Mouse (Mus musculus): ENCODE data around the gene F5. TPM values are rescaled to one million over a fixed set of nuclear protein-coding genes. Genes with fewer than 3 reads are reported as not detected.

F5 gene
- polyA plus RNA-seq, 1 experiment from 2014 or later: 0.10 TPM

DNA sequence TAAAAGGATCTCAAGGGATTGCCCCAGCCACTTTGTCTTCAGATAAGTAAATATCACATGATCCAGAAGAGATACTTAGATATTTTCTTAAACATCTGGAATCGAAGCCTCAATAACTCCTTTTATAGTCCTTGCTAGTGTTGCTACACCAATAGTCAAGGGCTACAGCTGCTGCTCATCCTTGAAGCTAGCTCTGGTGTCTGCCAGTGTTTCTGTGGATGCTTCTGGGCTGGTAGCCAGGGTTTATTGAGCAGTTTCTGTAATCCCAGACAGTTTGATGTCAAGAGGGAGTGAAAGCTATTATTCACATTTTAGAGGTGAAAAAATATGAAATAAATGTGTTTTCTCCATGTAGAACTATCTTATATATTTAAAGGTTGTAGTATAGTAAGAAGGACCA lies 19.0 kb upstream of the F5 start:
- Histone ChIP-seq H3K4me2 (no peak overlapping the region), H3K4me3 (replicated peaks) (no peak overlapping the region), H3K27me3 (replicated peaks) (no peaks in the 10 kb centered on the region), H3K9ac (replicated peaks) (no peak overlapping the region), H3K27ac (replicated peaks) (no peak overlapping the region), H3K9me3 (replicated peaks) (no peaks in the 10 kb centered on the region), H3K4me1 (no peaks in the 10 kb centered on the region), H3K36me3 (no peaks in the 10 kb centered on the region)
- 85% methylated on average over 1 of the region's 1 CpGs for WGBS
- ATAC-seq (ENCODE audit: low FRiP score): no peak

DNA sequence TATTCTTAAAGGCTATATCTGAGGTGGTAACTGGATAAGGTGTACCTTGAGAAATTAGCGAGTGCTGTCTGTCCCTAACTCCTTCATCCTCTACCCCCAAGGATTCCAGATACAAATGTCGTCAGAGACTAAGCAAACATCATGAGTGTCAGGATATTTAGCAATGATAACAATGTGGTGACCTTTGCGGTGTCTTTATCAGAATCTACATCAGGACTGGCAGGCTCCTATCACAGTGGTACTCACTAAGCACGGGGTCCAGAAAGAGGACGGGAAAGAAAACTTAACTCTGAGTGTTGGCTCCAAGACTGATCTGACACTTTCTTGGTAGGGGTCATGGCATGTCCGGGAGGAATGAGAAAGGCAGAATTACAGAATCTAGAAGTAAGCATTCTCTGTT lies 17.5 kb upstream of the F5 start:
- Histone ChIP-seq H3K27me3 (replicated peaks) (no peaks in the 10 kb centered on the region), H3K9me3 (replicated peaks) (no peaks in the 10 kb centered on the region), H3K36me3 (no peaks in the 10 kb centered on the region), H3K4me1 (no peaks in the 10 kb centered on the region; the same call in 1 of the 2 replicates), H3K27ac (replicated peaks) (no peak overlapping the region), H3K9ac (replicated peaks) (no peak overlapping the region), H3K4me3 (replicated peaks) (no peak overlapping the region), H3K4me2 (no peak overlapping the region)
- no peak for ATAC-seq (ENCODE audit: low FRiP score)
- WGBS: 89% methylated on average over 6 of the region's 6 CpGs

GRCm38 (mm10) chr1:164135360-164135759 lies 16.3 kb upstream of the F5 start:
- no peak overlapping the region for H3K4me3 ChIP-seq (replicated peaks)
- H3K9me3 ChIP-seq (replicated peaks): no peaks in the 10 kb centered on the region
- no peak for ATAC-seq (ENCODE audit: low FRiP score)
- no peak overlapping the region for H3K27ac ChIP-seq (replicated peaks)
- no peaks in the 10 kb centered on the region for H3K27me3 ChIP-seq (replicated peaks)
- no peak overlapping the region for H3K9ac ChIP-seq (replicated peaks)
- 85% methylated on average over 5 of the region's 5 CpGs for WGBS
- H3K4me2 ChIP-seq: no peak overlapping the region
- H3K4me1 ChIP-seq: no peaks in the 10 kb centered on the region; the same call in 1 of the 2 replicates
- no peaks in the 10 kb centered on the region for H3K36me3 ChIP-seq

GRCm38 (mm10) chr1:164135960-164136359 lies 15.7 kb upstream of the F5 start:
- H3K36me3 ChIP-seq: no peaks in the 10 kb centered on the region
- no peaks in the 10 kb centered on the region; the same call in 1 of the 2 replicates for H3K4me1 ChIP-seq
- no peak for ATAC-seq (ENCODE audit: low FRiP score)
- H3K9ac ChIP-seq (replicated peaks): no peak overlapping the region
- H3K9me3 ChIP-seq (replicated peaks): no peaks in the 10 kb centered on the region
- no peak overlapping the region for H3K4me2 ChIP-seq
- H3K4me3 ChIP-seq (replicated peaks): no peak overlapping the region
- H3K27me3 ChIP-seq (replicated peaks): no peaks in the 10 kb centered on the region
- WGBS: 83% methylated on average over 11 of the region's 11 CpGs
- no peak overlapping the region for H3K27ac ChIP-seq (replicated peaks)

GRCm38 (mm10) chr1:164136636-164137035 lies 15.0 kb upstream of the F5 start:
- H3K27ac ChIP-seq (replicated peaks): no peak overlapping the region
- no peak for ATAC-seq (ENCODE audit: low FRiP score)
- 81% methylated on average over 6 of the region's 6 CpGs for whole genome bisulfite sequencing

GRCm38 (mm10) chr1:164138365-164139130 lies 13.1 kb upstream of the F5 start:
- 5% methylated on average over 5 of the region's 5 CpGs for WGBS

More at GRCm38 (mm10) chr1:164136636-164137035, 15.0 kb upstream of the F5 start:
- Histone ChIP-seq H3K4me2 (no peak overlapping the region), H3K4me3 (replicated peaks) (no peak overlapping the region), H3K27me3 (replicated peaks) (no peaks in the 10 kb centered on the region), H3K9me3 (replicated peaks) (no peaks in the 10 kb centered on the region), H3K36me3 (no peaks in the 10 kb centered on the region), H3K4me1 (no peaks in the 10 kb centered on the region; the same call in 1 of the 2 replicates), H3K9ac (replicated peaks) (no peak overlapping the region)

DNA sequence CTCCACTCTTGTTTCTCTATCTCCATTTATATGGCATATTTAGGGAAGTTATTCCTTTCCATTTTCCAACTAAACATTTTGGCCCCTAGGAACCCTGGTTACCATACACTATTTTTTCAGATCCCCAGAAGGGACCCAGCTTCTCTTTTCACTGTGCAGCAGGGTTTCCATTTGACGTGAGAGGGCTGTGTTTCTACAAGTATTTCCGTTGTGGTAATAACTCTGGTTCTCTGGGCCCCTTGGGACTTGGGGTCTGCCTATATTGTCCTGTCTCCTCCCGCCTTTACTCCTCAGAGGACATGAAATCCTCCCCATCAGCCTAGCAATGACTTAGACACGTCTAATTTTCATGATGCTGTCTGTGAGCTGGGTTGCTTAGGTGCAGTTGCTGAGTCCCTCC lies 12.2 kb upstream of the F5 start:
- H3K4me3 ChIP-seq (replicated peaks): no peak overlapping the region
- no peak overlapping the region for H3K9ac ChIP-seq (replicated peaks)
- H3K4me1 ChIP-seq: no peaks in the 10 kb centered on the region; the same call in 1 of the 2 replicates
- H3K9me3 ChIP-seq (replicated peaks): no peaks in the 10 kb centered on the region
- no peak for ATAC-seq (ENCODE audit: low FRiP score)
- H3K27ac ChIP-seq (replicated peaks): no peak overlapping the region
- no peak overlapping the region for H3K4me2 ChIP-seq
- 71% methylated on average over 4 of the region's 4 CpGs for WGBS
- no peaks in the 10 kb centered on the region for H3K36me3 ChIP-seq
- no peaks in the 10 kb centered on the region for H3K27me3 ChIP-seq (replicated peaks)

More at GRCm38 (mm10) chr1:164138365-164139130, 13.1 kb upstream of the F5 start:
- no peak overlapping the region for H3K4me3 ChIP-seq (replicated peaks)
- peak; percentile 61; the same call in 1 of the 2 replicates for ATAC-seq (ENCODE audit: low FRiP score)
- H3K9me3 ChIP-seq (replicated peaks): no peaks in the 10 kb centered on the region
- no peaks in the 10 kb centered on the region for H3K36me3 ChIP-seq
- H3K27me3 ChIP-seq (replicated peaks): no peaks in the 10 kb centered on the region
- H3K27ac ChIP-seq (replicated peaks): no peak overlapping the region
- no peaks in the 10 kb centered on the region; the same call in 1 of the 2 replicates for H3K4me1 ChIP-seq
- H3K4me2 ChIP-seq: peak overlapping the region; percentile 38; the same call in 1 of the 2 replicates
- 0 out of 2 replicates have a peak overlapping the region, but pooled peaks have one; percentile 17 for H3K9ac ChIP-seq (replicated peaks)

- H3K4me1 ChIP-seq: no peaks in the 10 kb centered on the region
- H3K4me2 ChIP-seq: no peak overlapping the region
- 95% methylated on average over 7 of the region's 7 CpGs for WGBS
- H3K27me3 ChIP-seq (replicated peaks): no peaks in the 10 kb centered on the region
- ATAC-seq (ENCODE audit: low FRiP score): no peak
- H3K27ac ChIP-seq (replicated peaks): no peak overlapping the region
- H3K4me3 ChIP-seq (replicated peaks): no peak overlapping the region
- no peak overlapping the region for H3K9ac ChIP-seq (replicated peaks)
- no peaks in the 10 kb centered on the region for H3K9me3 ChIP-seq (replicated peaks)
- no peaks in the 10 kb centered on the region for H3K36me3 ChIP-seq
Observed at GRCm38 (mm10) chr1:164149083-164149482, 2.6 kb upstream of the F5 start.

DNA sequence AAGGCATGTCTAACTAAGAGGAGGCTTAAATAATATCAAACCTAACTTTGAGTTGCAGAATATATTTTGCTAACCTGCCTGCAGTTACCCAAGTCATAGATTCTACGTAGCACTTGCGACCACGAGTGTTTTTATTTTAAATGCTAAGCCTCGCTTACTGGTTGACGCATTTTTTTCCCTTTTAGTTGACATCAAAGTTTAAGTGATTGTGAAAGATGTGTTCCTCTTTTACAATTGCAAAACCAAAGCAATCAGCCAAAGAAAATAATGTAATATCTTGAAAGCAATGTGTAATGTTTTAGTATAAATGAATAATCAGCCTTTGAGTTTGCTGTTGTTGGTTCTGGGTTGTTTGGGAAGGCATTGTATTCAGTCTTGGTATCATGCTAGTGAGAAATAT lies 1.2 kb downstream of the F5 start:
- WGBS: 93% methylated on average over 5 of the region's 5 CpGs
- no peaks in the 10 kb centered on the region for H3K27me3 ChIP-seq (replicated peaks)
- no peak for ATAC-seq (ENCODE audit: low FRiP score)

GRCm38 (mm10) chr1:164154983-164155382 lies 3.3 kb downstream of the F5 start:
- Histone ChIP-seq H3K4me1 (no peaks in the 10 kb centered on the region), H3K27me3 (replicated peaks) (no peaks in the 10 kb centered on the region), H3K4me3 (replicated peaks) (no peak overlapping the region), H3K9ac (replicated peaks) (no peak overlapping the region), H3K4me2 (no peak overlapping the region), H3K36me3 (no peaks in the 10 kb centered on the region), H3K9me3 (replicated peaks) (no peaks in the 10 kb centered on the region), H3K27ac (replicated peaks) (no peak overlapping the region)
- ATAC-seq (ENCODE audit: low FRiP score): no peak
- 79% methylated on average over 3 of the region's 3 CpGs for WGBS

More for the DNA sequence above, 1.2 kb downstream of the F5 start:
- Histone ChIP-seq H3K9ac (replicated peaks) (no peak overlapping the region), H3K36me3 (no peaks in the 10 kb centered on the region), H3K9me3 (replicated peaks) (no peaks in the 10 kb centered on the region), H3K4me1 (no peaks in the 10 kb centered on the region), H3K4me2 (no peak overlapping the region), H3K4me3 (replicated peaks) (no peak overlapping the region), H3K27ac (replicated peaks) (no peak overlapping the region)

- no peak overlapping the region for H3K4me2 ChIP-seq
- H3K9ac ChIP-seq (replicated peaks): no peak overlapping the region
- WGBS: 80% methylated on average over 4 of the region's 4 CpGs
- no peak overlapping the region for H3K4me3 ChIP-seq (replicated peaks)
- no peak overlapping the region for H3K27ac ChIP-seq (replicated peaks)
- H3K27me3 ChIP-seq (replicated peaks): no peaks in the 10 kb centered on the region
- H3K4me1 ChIP-seq: no peaks in the 10 kb centered on the region
- no peaks in the 10 kb centered on the region for H3K9me3 ChIP-seq (replicated peaks)
- no peaks in the 10 kb centered on the region for H3K36me3 ChIP-seq
- ATAC-seq (ENCODE audit: low FRiP score): no peak
Observed at GRCm38 (mm10) chr1:164158571-164158970, 6.9 kb downstream of the F5 start.

DNA sequence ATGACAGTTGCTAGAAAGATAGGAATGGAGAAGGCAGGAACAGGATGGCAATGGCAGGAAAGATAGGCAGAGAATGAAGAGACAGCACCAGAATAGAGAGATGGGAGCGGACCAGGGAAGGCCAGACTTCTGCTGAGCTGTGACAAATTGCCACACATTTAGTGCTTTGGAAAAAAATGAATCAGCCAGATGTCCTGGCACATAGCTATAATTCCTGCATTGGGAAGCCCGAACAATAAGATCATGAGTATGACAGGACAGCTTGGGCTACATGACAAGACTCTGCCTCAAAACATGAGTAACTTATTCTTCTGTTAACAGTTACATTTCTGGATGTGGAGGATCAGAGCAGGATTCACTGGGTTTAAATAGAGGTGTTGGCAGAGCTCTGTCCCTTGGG lies 8.1 kb downstream of the F5 start:
- ATAC-seq (ENCODE audit: low FRiP score): no peak
- no peak overlapping the region for H3K4me3 ChIP-seq (replicated peaks)
- 86% methylated on average over 2 of the region's 2 CpGs for WGBS
- no peak overlapping the region for H3K9ac ChIP-seq (replicated peaks)
- no peak overlapping the region for H3K4me2 ChIP-seq
- H3K36me3 ChIP-seq: no peaks in the 10 kb centered on the region
- H3K27ac ChIP-seq (replicated peaks): no peak overlapping the region
- no peaks in the 10 kb centered on the region for H3K27me3 ChIP-seq (replicated peaks)
- no peaks in the 10 kb centered on the region for H3K9me3 ChIP-seq (replicated peaks)
- no peaks in the 10 kb centered on the region for H3K4me1 ChIP-seq
